Mouse (Mus musculus): ENCODE results near the gene Xlr3c.
A peak's percentile ranks its signal among the peaks of the same experiment; 100 is the strongest.
"Not testable (repeated sequence)": the region's sequence is repeated elsewhere in the genome, so short reads cannot be mapped to it uniquely, and the experiment has no call there.

Gene Xlr3c

GRCm38 (mm10) chrX:73265270-73265669 is at the start of gene Xlr3c:
Gene Xlr3c (minus strand): TSS chrX:73265390.
- not testable (repeated sequence) for H3K4me1 ChIP-seq (replicated peaks; ENCODE audit: low read depth, low read length); H3K27me3 ChIP-seq (ENCODE audit: insufficient read depth, low read length); H3K4me3 ChIP-seq (replicated peaks; ENCODE audit: low read length); H3K9me3 ChIP-seq (ENCODE audit: low read length); H3K36me3 ChIP-seq (ENCODE audit: insufficient read depth, low read length)

- H3K4me3 ChIP-seq (replicated peaks; ENCODE audit: low read length) = no peak overlapping the region
- H3K4me1 ChIP-seq (replicated peaks; ENCODE audit: low read depth, low read length) = no peaks in the 10 kb centered on the region
- H3K9me3 ChIP-seq (ENCODE audit: low read length) = no peaks in the 10 kb centered on the region
- H3K36me3 ChIP-seq (ENCODE audit: insufficient read depth, low read length) = no peaks in the 10 kb centered on the region
- no peaks in the 10 kb centered on the region for H3K27me3 ChIP-seq (ENCODE audit: insufficient read depth, low read length)
- no peak for TF ChIP-seq POU5F1 (IDR thresholded peaks at IDR 0.05; ENCODE audit: borderline replicate concordance, low read length)
- peak; percentile 42 for TF ChIP-seq CTCF (conservative IDR thresholded peaks at IDR 0.05; ENCODE audit: low read length)
These were observed 47.3 kb upstream of the Xlr3c start for GRCm38 (mm10) chrX:73312522-73312921.

GRCm38 (mm10) chrX:73295745-73296144 is 30.6 kb upstream of the Xlr3c start:
- H3K27me3 ChIP-seq (ENCODE audit: insufficient read depth, low read length); H3K4me3 ChIP-seq (replicated peaks; ENCODE audit: low read length); H3K4me1 ChIP-seq (replicated peaks; ENCODE audit: low read depth, low read length); H3K9me3 ChIP-seq (ENCODE audit: low read length); H3K36me3 ChIP-seq (ENCODE audit: insufficient read depth, low read length): not testable (repeated sequence)

GRCm38 (mm10) chrX:73292876-73293275 is 27.7 kb upstream of the Xlr3c start, which contains the start of the genes Xlr5a and Xlr5c:
Gene Xlr5a (minus strand): TSS chrX:73292976.
Gene Xlr5c (minus strand): TSS chrX:73292976.
- not testable (repeated sequence) for H3K36me3 ChIP-seq (ENCODE audit: insufficient read depth, low read length); H3K4me1 ChIP-seq (replicated peaks; ENCODE audit: low read depth, low read length); H3K27me3 ChIP-seq (ENCODE audit: insufficient read depth, low read length); H3K9me3 ChIP-seq (ENCODE audit: low read length); H3K4me3 ChIP-seq (replicated peaks; ENCODE audit: low read length)

GRCm38 (mm10) chrX:73262428-73262827 is 2.8 kb downstream of the Xlr3c start:
- H3K27me3 ChIP-seq (ENCODE audit: insufficient read depth, low read length); H3K4me3 ChIP-seq (replicated peaks; ENCODE audit: low read length); H3K9me3 ChIP-seq (ENCODE audit: low read length); H3K36me3 ChIP-seq (ENCODE audit: insufficient read depth, low read length); H3K4me1 ChIP-seq (replicated peaks; ENCODE audit: low read depth, low read length): not testable (repeated sequence)

- H3K27me3 ChIP-seq (ENCODE audit: insufficient read depth, low read length) = not testable (repeated sequence)
These were observed 22.3 kb downstream of the Xlr3c start, which contains the start of gene Xlr4c for GRCm38 (mm10) chrX:73242821-73243325. Gene Xlr4c (minus strand): TSS chrX:73243130.

GRCm38 (mm10) chrX:73229288-73229687 is 35.9 kb downstream of the Xlr3c start:
- Histone ChIP-seq H3K4me1 (replicated peaks; ENCODE audit: low read depth, low read length) (no peaks in the 10 kb centered on the region), H3K4me3 (replicated peaks; ENCODE audit: low read length) (peak overlapping the region; percentile 82), H3K9me3 (ENCODE audit: low read length) (no peaks in the 10 kb centered on the region), H3K27me3 (ENCODE audit: insufficient read depth, low read length) (no peaks in the 10 kb centered on the region), H3K36me3 (ENCODE audit: insufficient read depth, low read length) (no peaks in the 10 kb centered on the region)
- TF ChIP-seq POU5F1 (IDR thresholded peaks at IDR 0.05; ENCODE audit: borderline replicate concordance, low read length) = no peak
- no peak for TF ChIP-seq NANOG (IDR thresholded peaks at IDR 0.05; ENCODE audit: borderline replicate concordance, low read length)
- TF ChIP-seq CTCF (conservative IDR thresholded peaks at IDR 0.05; ENCODE audit: low read length) = no peak

More at GRCm38 (mm10) chrX:73242821-73243325, 22.3 kb downstream of the Xlr3c start, which contains the start of gene Xlr4c:
- H3K9me3 ChIP-seq (ENCODE audit: low read length); H3K4me3 ChIP-seq (replicated peaks; ENCODE audit: low read length); H3K36me3 ChIP-seq (ENCODE audit: insufficient read depth, low read length); H3K4me1 ChIP-seq (replicated peaks; ENCODE audit: low read depth, low read length): not testable (repeated sequence)

- H3K9me3 ChIP-seq (ENCODE audit: low read length) = no peaks in the 10 kb centered on the region
- no peaks in the 10 kb centered on the region for H3K4me1 ChIP-seq (replicated peaks; ENCODE audit: low read depth, low read length)
- H3K36me3 ChIP-seq (ENCODE audit: insufficient read depth, low read length) = no peaks in the 10 kb centered on the region
- H3K4me3 ChIP-seq (replicated peaks; ENCODE audit: low read length) = peak overlapping the region; percentile 82
- no peaks in the 10 kb centered on the region for H3K27me3 ChIP-seq (ENCODE audit: insufficient read depth, low read length)
- TF ChIP-seq POU5F1 (IDR thresholded peaks at IDR 0.05; ENCODE audit: borderline replicate concordance, low read length) = no peak
These were observed 36.5 kb downstream of the Xlr3c start for GRCm38 (mm10) chrX:73228606-73229214.

GRCm38 (mm10) chrX:73227914-73228605 is 37.1 kb downstream of the Xlr3c start, which contains the start of gene F8a:
Gene F8a (plus strand): TSS chrX:73228291.
- TF ChIP-seq NANOG (IDR thresholded peaks at IDR 0.05; ENCODE audit: borderline replicate concordance, low read length) (no peak), POU5F1 (IDR thresholded peaks at IDR 0.05; ENCODE audit: borderline replicate concordance, low read length) (no peak), CTCF (conservative IDR thresholded peaks at IDR 0.05; ENCODE audit: low read length) (no peak)
- no peaks in the 10 kb centered on the region for H3K27me3 ChIP-seq (ENCODE audit: insufficient read depth, low read length)
- no peaks in the 10 kb centered on the region for H3K4me1 ChIP-seq (replicated peaks; ENCODE audit: low read depth, low read length)

More at GRCm38 (mm10) chrX:73227914-73228605, 37.1 kb downstream of the Xlr3c start, which contains the start of gene F8a:
- Histone ChIP-seq H3K36me3 (ENCODE audit: insufficient read depth, low read length) (no peaks in the 10 kb centered on the region), H3K4me3 (replicated peaks; ENCODE audit: low read length) (peak within 1 kb of the TSS; percentile 82), H3K9me3 (ENCODE audit: low read length) (no peaks in the 10 kb centered on the region)

Data from E14TG2a.4 (cell line).